Mouse (Mus musculus): ENCODE measurements around the gene Ppp1cc. TPM values are rescaled to one million over a fixed set of nuclear protein-coding genes. Genes with fewer than 3 reads are reported as not detected.
A peak's percentile ranks its signal among the peaks of the same experiment; 100 is the strongest.

The Ppp1cc gene
- polyA plus RNA-seq, 1 experiment: 194 TPM

GRCm38 (mm10) chr5:122154006-122154405, 4.1 kb upstream of the Ppp1cc start:
- WGBS: 48% methylated on average over 11 of the region's 14 CpGs
- no peak for DNase-seq
- no peak overlapping the region for H3K27ac ChIP-seq (ENCODE audit: control insufficient read depth, insufficient read depth, low read length)

GRCm38 (mm10) chr5:122154782-122155181, 3.3 kb upstream of the Ppp1cc start:
- H3K4me3 ChIP-seq (ENCODE audit: control insufficient read depth, insufficient read depth, low read length): no peak overlapping the region
- peaks cover 8% of the 10 kb centered on the region for H3K4me1 ChIP-seq (replicated peaks; ENCODE audit: control insufficient read depth, insufficient read depth, low read length)
- no peak overlapping the region for H3K27ac ChIP-seq (ENCODE audit: control insufficient read depth, insufficient read depth, low read length)
- H3K36me3 ChIP-seq (ENCODE audit: control insufficient read depth, insufficient read depth, low read length): no peaks in the 10 kb centered on the region
- WGBS: 80% methylated on average over 3 of the region's 3 CpGs
- DNase-seq: no peak
- H3K27me3 ChIP-seq (ENCODE audit: control insufficient read depth, insufficient read depth, low read length): no peaks in the 10 kb centered on the region
- no peak for TF ChIP-seq CTCF (IDR thresholded peaks at IDR 0.05; ENCODE audit: borderline replicate concordance, control insufficient read depth, extremely low read depth, insufficient read depth, low read length, poor library complexity)
- TF ChIP-seq POLR2A (IDR thresholded peaks at IDR 0.05; ENCODE audit: control insufficient read depth, extremely low read depth, insufficient read depth, low read length, poor library complexity): no peak

More at GRCm38 (mm10) chr5:122154006-122154405, 4.1 kb upstream of the Ppp1cc start:
- Histone ChIP-seq H3K27me3 (ENCODE audit: control insufficient read depth, insufficient read depth, low read length) (no peaks in the 10 kb centered on the region), H3K4me1 (replicated peaks; ENCODE audit: control insufficient read depth, insufficient read depth, low read length) (peaks cover 6% of the 10 kb centered on the region), H3K4me3 (ENCODE audit: control insufficient read depth, insufficient read depth, low read length) (no peak overlapping the region), H3K36me3 (ENCODE audit: control insufficient read depth, insufficient read depth, low read length) (no peaks in the 10 kb centered on the region)
- TF ChIP-seq CTCF (IDR thresholded peaks at IDR 0.05; ENCODE audit: borderline replicate concordance, control insufficient read depth, extremely low read depth, insufficient read depth, low read length, poor library complexity) (no peak), POLR2A (IDR thresholded peaks at IDR 0.05; ENCODE audit: control insufficient read depth, extremely low read depth, insufficient read depth, low read length, poor library complexity) (no peak)

- Histone ChIP-seq H3K27me3 (ENCODE audit: control insufficient read depth, insufficient read depth, low read length) (no peaks in the 10 kb centered on the region), H3K36me3 (ENCODE audit: control insufficient read depth, insufficient read depth, low read length) (no peaks in the 10 kb centered on the region), H3K4me1 (replicated peaks; ENCODE audit: control insufficient read depth, insufficient read depth, low read length) (peaks cover 11% of the 10 kb centered on the region), H3K27ac (ENCODE audit: control insufficient read depth, insufficient read depth, low read length) (no peak overlapping the region), H3K4me3 (ENCODE audit: control insufficient read depth, insufficient read depth, low read length) (no peak overlapping the region)
- no peak for TF ChIP-seq CTCF (IDR thresholded peaks at IDR 0.05; ENCODE audit: borderline replicate concordance, control insufficient read depth, extremely low read depth, insufficient read depth, low read length, poor library complexity)
- TF ChIP-seq POLR2A (IDR thresholded peaks at IDR 0.05; ENCODE audit: control insufficient read depth, extremely low read depth, insufficient read depth, low read length, poor library complexity): no peak
- no peak for DNase-seq
Measured at GRCm38 (mm10) chr5:122155613-122156012, 2.5 kb upstream of the Ppp1cc start.

- no peak overlapping the region for H3K27ac ChIP-seq (ENCODE audit: control insufficient read depth, insufficient read depth, low read length)
- H3K4me1 ChIP-seq (replicated peaks; ENCODE audit: control insufficient read depth, insufficient read depth, low read length): peaks cover 14% of the 10 kb centered on the region
- DNase-seq: no peak
- H3K27me3 ChIP-seq (ENCODE audit: control insufficient read depth, insufficient read depth, low read length): no peaks in the 10 kb centered on the region
- no peaks in the 10 kb centered on the region for H3K36me3 ChIP-seq (ENCODE audit: control insufficient read depth, insufficient read depth, low read length)
- WGBS: 84% methylated on average over 2 of the region's 2 CpGs
- no peak overlapping the region for H3K4me3 ChIP-seq (ENCODE audit: control insufficient read depth, insufficient read depth, low read length)
- TF ChIP-seq POLR2A (IDR thresholded peaks at IDR 0.05; ENCODE audit: control insufficient read depth, extremely low read depth, insufficient read depth, low read length, poor library complexity) (no peak), CTCF (IDR thresholded peaks at IDR 0.05; ENCODE audit: borderline replicate concordance, control insufficient read depth, extremely low read depth, insufficient read depth, low read length, poor library complexity) (no peak)
Measured at GRCm38 (mm10) chr5:122156486-122156885, 1.6 kb upstream of the Ppp1cc start.

- H3K36me3 ChIP-seq (ENCODE audit: control insufficient read depth, insufficient read depth, low read length): peaks cover 2% of the 10 kb centered on the region; the same call in 1 of the 2 replicates
- H3K4me1 ChIP-seq (replicated peaks; ENCODE audit: control insufficient read depth, insufficient read depth, low read length): peaks cover 34% of the 10 kb centered on the region
- peak overlapping the region; percentile 78 for H3K4me3 ChIP-seq (ENCODE audit: control insufficient read depth, insufficient read depth, low read length)
- TF ChIP-seq CTCF (IDR thresholded peaks at IDR 0.05; ENCODE audit: borderline replicate concordance, control insufficient read depth, extremely low read depth, insufficient read depth, low read length, poor library complexity) (no peak), POLR2A (IDR thresholded peaks at IDR 0.05; ENCODE audit: control insufficient read depth, extremely low read depth, insufficient read depth, low read length, poor library complexity) (no peak)
- peak; percentile 34 for DNase-seq
- under 1% methylated on average over 42 of the region's 42 CpGs for WGBS
- H3K27me3 ChIP-seq (ENCODE audit: control insufficient read depth, insufficient read depth, low read length): no peaks in the 10 kb centered on the region
- H3K27ac ChIP-seq (ENCODE audit: control insufficient read depth, insufficient read depth, low read length): peak overlapping the region; percentile 53; the same call in 1 of the 2 replicates
Measured at GRCm38 (mm10) chr5:122158557-122159515, 758 bp downstream of the Ppp1cc start.

- 16% methylated on average over 6 of the region's 6 CpGs for WGBS
- Histone ChIP-seq H3K4me1 (replicated peaks; ENCODE audit: control insufficient read depth, insufficient read depth, low read length) (peaks cover 45% of the 10 kb centered on the region), H3K4me3 (ENCODE audit: control insufficient read depth, insufficient read depth, low read length) (no peak overlapping the region), H3K27me3 (ENCODE audit: control insufficient read depth, insufficient read depth, low read length) (no peaks in the 10 kb centered on the region), H3K27ac (ENCODE audit: control insufficient read depth, insufficient read depth, low read length) (peak overlapping the region; percentile 64; the same call in 1 of the 2 replicates), H3K36me3 (ENCODE audit: control insufficient read depth, insufficient read depth, low read length) (peaks cover 37% of the 10 kb centered on the region)
- DNase-seq: no peak
- no peak for TF ChIP-seq POLR2A (IDR thresholded peaks at IDR 0.05; ENCODE audit: control insufficient read depth, extremely low read depth, insufficient read depth, low read length, poor library complexity)
- TF ChIP-seq CTCF (IDR thresholded peaks at IDR 0.05; ENCODE audit: borderline replicate concordance, control insufficient read depth, extremely low read depth, insufficient read depth, low read length, poor library complexity): no peak
Measured at GRCm38 (mm10) chr5:122163194-122163593, 5.1 kb downstream of the Ppp1cc start.

Data from thymus, adult 2 months (tissue).